Mouse (Mus musculus): ENCODE results near the gene Prdm1.

DNA sequence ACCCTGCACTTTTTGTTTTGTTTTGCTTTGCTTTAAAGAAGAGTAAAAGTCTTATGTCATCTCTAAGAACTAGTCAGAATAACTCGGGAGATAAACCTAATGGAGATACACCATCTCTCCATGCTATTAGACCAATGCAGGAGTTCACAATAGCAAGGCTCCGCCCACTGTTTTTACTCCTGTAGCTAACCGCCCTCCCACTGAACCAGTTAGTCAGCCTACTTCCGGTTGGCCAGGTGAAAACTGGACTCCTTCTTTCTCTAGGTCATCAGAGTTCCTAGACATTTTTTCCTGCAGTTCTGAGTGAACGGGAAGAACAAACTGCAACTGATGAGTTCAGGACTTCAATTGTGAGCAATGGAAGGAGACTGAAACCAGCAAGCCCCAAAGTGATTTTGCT is 138.0 kb downstream of the Prdm1 start:
- TF ChIP-seq CTCF (IDR thresholded peaks at IDR 0.05; ENCODE audit: low read depth) (no peak), EP300 (IDR thresholded peaks at IDR 0.05; ENCODE audit: low read depth) (no peak)

Data from liver, embryonic 14.5 days (tissue).